Mouse (Mus musculus) urinary bladder, postnatal 36 days (tissue): ENCODE data around the gene Slc9c1.
"Not testable (repeated sequence)": the region's sequence is repeated elsewhere in the genome, so short reads cannot be mapped to it uniquely, and the experiment has no call there.

Experiments
- DNase-seq, 2 experiments: peaks; one replicate each; pipeline ENCODE4 v3.0.0; 2022; ENCODE audit warnings: low spot score in 2 of 2, mixed read lengths in 1 of 2

Slc9c1 gene

GRCm38 (mm10) chr16:45535009-45535408, at the start of gene Slc9c1:
TSS of gene Slc9c1 (plus strand) at chr16:45535309.
- DNase-seq, result no peak

- no peak for DNase-seq
Observed at GRCm38 (mm10) chr16:45492927-45493326, 42.2 kb upstream of the Slc9c1 start, which contains the start of gene Gm609. TSS of gene Gm609 (minus strand) at chr16:45492969.

GRCm38 (mm10) chr16:45495326-45495725, 39.8 kb upstream of the Slc9c1 start:
- no peak for DNase-seq

- DNase-seq, result no peak
Observed at GRCm38 (mm10) chr16:45525551-45525950, 9.6 kb upstream of the Slc9c1 start.

- DNase-seq, result no peak
Observed at GRCm38 (mm10) chr16:45531950-45532349, 3.2 kb upstream of the Slc9c1 start, which contains the start of gene Gm17783. TSS of gene Gm17783 (minus strand) at chr16:45532050.

- not testable (repeated sequence) for DNase-seq
Observed at GRCm38 (mm10) chr16:45538342-45538741, 3.2 kb downstream of the Slc9c1 start.

GRCm38 (mm10) chr16:45542108-45542507, 7.0 kb downstream of the Slc9c1 start:
- DNase-seq, result no peak

GRCm38 (mm10) chr16:45544341-45544740, 9.2 kb downstream of the Slc9c1 start:
- no peak for DNase-seq

GRCm38 (mm10) chr16:45547982-45548381, 12.9 kb downstream of the Slc9c1 start:
- no peak for DNase-seq

- DNase-seq, result no peak
Observed at GRCm38 (mm10) chr16:45551579-45551978, 16.5 kb downstream of the Slc9c1 start.

- DNase-seq, result no peak
Observed at GRCm38 (mm10) chr16:45561747-45562146, 26.6 kb downstream of the Slc9c1 start.

GRCm38 (mm10) chr16:45572307-45572706, 37.2 kb downstream of the Slc9c1 start:
- no peak for DNase-seq

- DNase-seq, result no peak
Observed at GRCm38 (mm10) chr16:45579883-45580282, 44.8 kb downstream of the Slc9c1 start.

GRCm38 (mm10) chr16:45582512-45582911, 47.4 kb downstream of the Slc9c1 start:
- DNase-seq, result peak in 1 of 2 experiments; percentile 2

- no peak for DNase-seq
Observed at GRCm38 (mm10) chr16:45593656-45594055, 58.5 kb downstream of the Slc9c1 start.

- DNase-seq, result no peak
Observed at GRCm38 (mm10) chr16:45595494-45595893, 60.4 kb downstream of the Slc9c1 start.

- DNase-seq, result no peak
Observed at GRCm38 (mm10) chr16:45608481-45608954, 73.4 kb downstream of the Slc9c1 start.

- DNase-seq, result no peak
Observed at GRCm38 (mm10) chr16:45609300-45609699, 74.2 kb downstream of the Slc9c1 start.

- DNase-seq, result no peak
Observed at GRCm38 (mm10) chr16:45610267-45610666, 75.2 kb downstream of the Slc9c1 start, which contains the start of gene Gcsam. TSS of gene Gcsam (plus strand) at chr16:45610380.

GRCm38 (mm10) chr16:45613247-45613646, 78.1 kb downstream of the Slc9c1 start:
- no peak for DNase-seq

- DNase-seq, result no peak
Observed at GRCm38 (mm10) chr16:45615944-45616343, 80.8 kb downstream of the Slc9c1 start.

- no peak for DNase-seq
Observed at GRCm38 (mm10) chr16:45619751-45620375, 84.8 kb downstream of the Slc9c1 start.

GRCm38 (mm10) chr16:45623230-45623629, 88.1 kb downstream of the Slc9c1 start:
- no peak for DNase-seq

GRCm38 (mm10) chr16:45624791-45625190, 89.7 kb downstream of the Slc9c1 start:
- no peak for DNase-seq
